Mouse (Mus musculus): ENCODE data around the gene Nrcam.

The Nrcam gene

DNA sequence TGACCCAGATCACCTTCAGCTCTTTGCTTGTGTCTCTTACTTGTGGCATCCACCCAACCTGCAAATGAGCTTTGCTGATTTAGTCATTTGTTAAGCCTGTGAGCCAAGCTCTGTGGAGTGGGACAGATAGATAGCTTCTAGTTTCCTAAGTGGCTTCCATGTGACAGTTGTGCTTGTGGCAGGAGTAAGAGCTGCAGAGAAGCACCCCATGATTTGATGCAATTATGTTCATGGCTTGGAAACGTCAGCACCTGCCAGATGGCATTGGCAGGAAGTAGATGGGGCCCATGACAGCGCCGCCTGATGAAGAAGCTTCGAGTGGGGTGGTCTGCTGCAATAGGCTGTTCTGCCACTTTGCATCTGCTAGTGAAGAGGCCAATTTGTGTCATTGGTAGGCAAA lies 186.4 kb downstream of the Nrcam start:
- no peak for DNase-seq (ENCODE audit: low spot score in 2 of 2)

DNA sequence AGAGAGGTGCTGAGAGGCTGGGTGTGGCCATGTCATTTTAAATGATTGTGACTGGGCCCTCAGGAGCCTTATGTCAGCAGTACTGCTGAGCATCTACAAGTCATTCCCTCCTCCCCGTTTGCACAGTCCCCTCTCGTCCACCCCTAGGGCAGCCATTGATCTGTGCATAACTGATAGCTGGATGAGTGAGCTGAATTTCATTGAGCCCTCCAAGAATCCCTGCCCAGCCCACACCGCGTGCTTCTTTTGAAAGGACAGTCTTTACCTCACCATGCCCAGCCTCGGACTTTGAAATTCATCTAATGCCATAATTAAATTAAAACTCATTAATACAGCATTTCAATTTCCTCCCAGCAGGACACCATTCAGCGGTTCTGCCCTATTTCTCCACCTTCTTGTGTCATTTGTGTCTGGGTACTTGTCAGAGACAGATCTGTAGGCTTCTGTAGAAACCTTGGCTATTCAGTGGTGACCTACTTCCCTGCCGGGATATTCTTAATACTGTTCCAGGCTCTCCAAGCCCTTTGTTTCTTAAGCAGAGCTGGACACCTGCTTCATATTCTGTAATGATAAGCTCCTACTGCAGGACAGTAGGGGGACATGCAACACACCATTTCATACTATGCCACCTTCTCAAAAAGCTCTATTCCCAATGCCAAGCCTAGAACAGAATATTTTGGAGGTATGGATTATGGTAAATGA lies 190.9 kb downstream of the Nrcam start:
- no peak for DNase-seq (ENCODE audit: low spot score in 2 of 2)

DNA sequence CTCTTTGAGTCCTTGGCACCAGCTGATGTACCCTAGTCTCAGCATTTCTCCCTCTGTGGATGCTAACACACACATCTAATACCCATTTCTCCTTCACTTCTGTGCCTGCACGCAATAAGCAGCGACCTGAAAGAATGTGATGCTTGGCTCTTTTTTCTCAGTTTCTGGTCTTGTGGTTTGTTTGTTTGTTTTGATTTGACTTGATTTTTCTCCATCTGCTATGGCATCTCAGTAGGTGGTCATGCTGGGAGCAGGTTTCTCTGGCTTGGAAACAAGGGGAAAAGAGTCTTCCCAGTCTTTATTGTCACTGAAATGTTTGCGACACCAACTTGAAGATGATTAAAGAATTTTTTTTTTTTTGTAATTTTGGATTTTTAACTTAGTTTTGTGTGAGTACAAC lies 192.8 kb downstream of the Nrcam start:
- no peak for DNase-seq (ENCODE audit: low spot score in 2 of 2)

DNA sequence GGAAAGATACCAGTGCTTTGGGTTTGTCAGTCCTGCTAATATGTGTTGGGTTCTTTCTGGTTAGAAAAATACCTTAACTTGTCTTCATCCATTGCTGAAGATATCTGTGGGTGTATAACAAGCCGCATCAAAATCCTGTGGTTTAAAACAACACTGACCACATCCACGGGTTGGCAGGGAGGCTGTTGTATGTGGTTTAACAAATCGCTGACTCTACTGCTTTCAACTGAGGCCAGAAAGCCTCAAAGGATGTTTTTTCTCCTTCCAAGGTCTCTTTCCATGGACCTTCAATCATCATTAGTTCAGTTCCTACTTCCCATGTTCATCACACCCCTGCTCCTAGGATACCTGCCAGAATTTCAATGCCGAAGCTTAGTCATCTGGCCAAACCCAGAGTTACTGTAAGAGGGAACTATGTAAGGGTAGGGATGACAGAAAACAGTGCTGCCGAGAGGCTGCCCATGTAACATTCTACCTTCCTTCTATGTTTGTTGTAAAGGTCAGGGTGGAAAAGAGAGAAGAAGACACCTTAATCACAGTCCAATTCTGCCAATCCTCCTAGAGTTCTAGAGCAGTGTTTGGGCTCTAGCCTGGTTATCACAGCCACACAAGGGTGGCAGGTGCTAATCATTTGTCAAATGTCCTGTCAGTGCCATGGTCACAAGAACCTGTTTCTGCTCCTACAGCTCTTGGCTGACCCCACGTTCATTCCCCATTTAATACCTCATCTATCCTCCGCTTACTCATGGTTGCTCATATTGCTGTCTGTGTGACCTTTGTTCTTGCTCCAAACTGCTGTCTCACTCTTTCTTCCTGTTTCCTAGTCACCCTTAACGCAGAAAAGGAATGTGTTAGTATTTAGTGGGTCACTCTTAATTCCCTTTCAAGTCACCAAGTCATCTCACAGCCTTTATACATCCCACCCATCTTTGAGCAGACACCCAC lies 196.2 kb downstream of the Nrcam start:
- DNase-seq (ENCODE audit: low spot score in 2 of 2) = no peak

- DNase-seq (ENCODE audit: low spot score in 2 of 2) = no peak
Observed at GRCm38 (mm10) chr12:44528391-44529016, 199.8 kb downstream of the Nrcam start.

DNA sequence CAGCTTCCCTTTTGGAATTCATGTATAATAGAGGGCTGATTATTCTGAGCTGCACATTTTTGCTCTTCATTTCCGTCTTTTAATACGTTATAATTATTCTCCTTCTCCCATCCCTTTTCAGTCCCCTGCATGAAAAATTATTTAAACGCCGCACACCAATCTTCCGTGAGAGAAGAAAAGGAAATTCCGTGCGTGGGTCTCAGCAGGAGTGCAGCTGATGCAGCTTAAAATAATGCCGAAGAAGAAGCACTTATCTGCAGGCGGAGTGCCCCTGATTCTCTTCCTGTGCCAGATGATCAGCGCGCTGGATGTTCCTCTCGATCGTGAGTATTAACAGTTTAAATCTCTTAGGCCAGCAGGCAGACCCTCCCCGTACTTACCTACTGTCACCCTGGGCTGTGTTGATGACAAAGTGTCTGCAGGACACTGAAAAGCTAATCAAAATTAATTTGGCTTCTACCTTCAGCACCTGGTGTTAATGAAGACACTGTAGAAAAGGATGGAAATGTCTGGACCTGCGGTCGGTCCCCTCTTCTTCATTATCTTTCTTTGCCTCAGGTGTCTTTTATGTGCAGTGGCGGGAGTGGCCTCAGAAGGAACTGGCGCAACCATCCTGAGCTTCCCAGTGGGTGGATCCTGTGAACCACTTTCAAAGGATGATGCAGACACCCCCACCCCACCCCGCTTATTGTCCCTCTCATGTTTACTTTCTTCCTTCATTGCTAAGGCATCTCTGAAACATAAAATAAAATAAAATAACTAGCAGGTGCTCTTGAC lies 203.8 kb downstream of the Nrcam start:
- DNase-seq (ENCODE audit: low spot score in 2 of 2) = no peak

DNA sequence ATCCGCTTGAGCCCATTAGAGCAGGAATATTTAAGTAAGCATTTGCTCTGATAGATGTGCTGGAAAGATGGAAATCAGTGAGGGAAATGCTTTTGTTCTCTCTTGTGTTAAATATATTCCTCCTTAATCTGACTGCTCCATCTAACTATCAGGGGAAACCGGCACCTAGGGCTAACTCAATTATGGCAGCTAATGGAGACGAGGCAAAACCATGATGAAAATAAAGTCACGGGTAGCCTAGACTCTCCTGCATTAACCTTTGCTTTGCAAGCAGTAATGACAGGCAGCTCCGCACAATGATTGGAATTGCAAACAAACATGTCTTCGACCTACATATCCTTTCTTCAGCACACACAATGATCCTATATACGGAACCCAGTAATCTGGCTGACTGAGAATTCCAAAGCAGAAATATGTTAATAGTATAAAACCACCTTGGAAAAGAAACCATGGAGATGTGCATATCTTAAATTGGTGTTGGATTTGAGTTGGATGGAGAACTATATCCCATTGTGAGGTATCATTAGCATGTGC lies 205.5 kb downstream of the Nrcam start:
- no peak for DNase-seq (ENCODE audit: low spot score in 2 of 2)

DNA sequence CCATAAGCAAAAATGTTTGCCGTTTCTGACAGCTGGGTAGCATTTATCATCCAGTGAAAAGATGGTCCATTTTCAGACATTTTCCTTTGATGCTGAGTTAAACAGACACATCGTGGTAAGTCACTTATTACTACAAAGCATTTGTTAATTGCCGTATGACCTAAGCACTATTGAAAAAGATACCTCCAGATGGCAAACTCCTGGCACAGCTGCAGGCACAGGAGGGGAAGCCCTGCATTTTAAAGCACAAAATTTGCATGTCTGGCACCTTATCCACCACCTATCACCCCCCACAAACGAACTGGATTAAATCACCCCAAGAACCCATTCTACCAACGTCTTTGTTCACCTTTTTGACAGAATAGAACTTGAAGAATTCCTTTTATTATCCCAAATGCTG lies 206.9 kb downstream of the Nrcam start:
- DNase-seq (ENCODE audit: low spot score in 2 of 2) = no peak

- DNase-seq (ENCODE audit: low spot score in 2 of 2) = peak in 1 of 2 experiments; percentile 78
Observed at GRCm38 (mm10) chr12:44547721-44548369, 219.2 kb downstream of the Nrcam start.

- DNase-seq (ENCODE audit: low spot score in 2 of 2) = no peak
Observed at GRCm38 (mm10) chr12:44548465-44548864, 219.8 kb downstream of the Nrcam start.

GRCm38 (mm10) chr12:44551614-44552013 lies 222.9 kb downstream of the Nrcam start:
- no peak for DNase-seq (ENCODE audit: low spot score in 2 of 2)

GRCm38 (mm10) chr12:44554051-44554450 lies 225.4 kb downstream of the Nrcam start:
- no peak for DNase-seq (ENCODE audit: low spot score in 2 of 2)

DNA sequence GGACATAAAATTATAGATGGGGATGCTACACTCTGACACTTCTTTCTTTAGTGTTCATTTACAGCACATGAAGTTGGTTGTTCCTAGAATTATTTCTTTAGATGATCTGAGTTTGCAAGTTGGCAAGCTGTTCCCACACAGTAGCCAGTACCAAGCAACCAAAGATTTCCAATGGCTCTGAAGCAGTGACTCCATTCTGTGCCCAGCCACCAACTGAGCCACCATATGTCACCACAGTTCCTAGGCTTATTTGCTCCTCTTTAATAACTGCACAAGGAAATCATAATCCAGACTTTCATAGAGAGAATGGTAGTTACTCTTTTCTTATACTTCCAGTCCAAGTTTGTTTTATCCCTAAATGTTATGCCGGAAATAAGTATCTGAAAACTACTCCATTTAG lies 226.1 kb downstream of the Nrcam start:
- DNase-seq (ENCODE audit: low spot score in 2 of 2) = no peak

- DNase-seq (ENCODE audit: low spot score in 2 of 2) = no peak
Observed at GRCm38 (mm10) chr12:44560002-44560401, 231.3 kb downstream of the Nrcam start.

GRCm38 (mm10) chr12:44570070-44570469 lies 241.4 kb downstream of the Nrcam start:
- no peak for DNase-seq (ENCODE audit: low spot score in 2 of 2)

DNA sequence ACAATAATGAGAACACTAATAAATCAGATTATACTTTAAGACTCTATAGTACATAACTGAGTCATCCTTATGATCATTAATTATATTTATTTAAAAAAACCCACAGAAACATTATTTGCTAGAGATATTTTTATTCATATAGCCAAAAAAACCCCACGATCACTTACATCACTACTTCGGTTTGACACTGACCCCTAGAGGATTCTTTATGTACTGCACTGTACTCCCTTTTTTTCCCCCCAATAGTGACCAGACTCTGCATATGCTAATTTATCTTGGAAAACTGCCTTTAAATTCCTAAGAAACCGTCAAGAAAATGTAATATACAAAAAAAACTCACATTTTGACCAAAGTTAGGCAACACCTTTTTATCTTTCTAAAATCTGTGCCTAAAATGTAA lies 244.0 kb downstream of the Nrcam start:
- no peak for DNase-seq (ENCODE audit: low spot score in 2 of 2)

GRCm38 (mm10) chr12:44574167-44574566 lies 245.5 kb downstream of the Nrcam start:
- DNase-seq (ENCODE audit: low spot score in 2 of 2) = no peak

DNA sequence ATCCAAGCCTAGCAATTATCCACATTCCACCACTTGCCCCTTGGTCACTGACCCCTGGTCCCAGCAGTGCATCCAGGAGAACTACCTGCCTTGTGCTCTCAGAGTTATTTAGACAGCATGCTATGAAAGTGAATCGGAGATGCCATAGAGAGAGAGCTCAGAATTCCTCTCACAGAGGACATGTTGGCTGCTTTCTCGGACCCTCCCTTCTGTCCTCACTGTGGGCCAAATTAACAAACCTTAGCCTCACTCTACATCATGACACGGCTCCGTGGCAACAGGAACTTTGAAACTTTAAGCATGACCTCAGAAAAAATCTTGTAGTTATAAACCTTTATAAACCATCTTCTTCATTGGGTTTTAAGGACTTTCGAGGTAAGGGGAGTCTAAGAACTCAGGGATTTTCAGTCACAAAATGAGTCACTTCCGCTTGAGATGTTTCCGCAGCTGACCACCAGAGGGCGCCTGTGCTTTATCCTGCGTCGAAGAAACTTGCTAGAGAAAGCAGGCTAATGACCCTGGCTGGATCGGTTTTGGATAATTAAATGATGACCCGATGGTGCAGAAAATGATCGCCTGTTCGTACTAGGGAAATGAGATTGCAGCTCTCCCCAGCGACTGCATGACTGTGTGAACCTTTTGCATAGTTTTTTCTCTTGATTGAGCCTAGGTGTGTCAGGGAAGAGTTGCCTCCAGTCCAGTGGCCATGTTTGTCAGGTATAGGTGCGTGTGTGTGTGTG lies 272.9 kb downstream of the Nrcam start:
- peak; percentile 16 to 63 for DNase-seq (ENCODE audit: low spot score in 2 of 2)

- DNase-seq (ENCODE audit: low spot score in 2 of 2) = no peak
Observed at GRCm38 (mm10) chr12:44602269-44602957, 273.7 kb downstream of the Nrcam start.

GRCm38 (mm10) chr12:44602958-44603331 lies 274.3 kb downstream of the Nrcam start:
- no peak for DNase-seq (ENCODE audit: low spot score in 2 of 2)

All from frontal cortex, postnatal 14 days (tissue).